Mouse (Mus musculus): Measurements from ENCODE around the gene Gm9918. TPM values are rescaled to one million over a fixed set of nuclear protein-coding genes. Genes with fewer than 3 reads are reported as not detected.

The Gm9918 gene
- polyA plus RNA-seq (2017; shearing (Covaris generic)), result 0.40 TPM

DNA sequence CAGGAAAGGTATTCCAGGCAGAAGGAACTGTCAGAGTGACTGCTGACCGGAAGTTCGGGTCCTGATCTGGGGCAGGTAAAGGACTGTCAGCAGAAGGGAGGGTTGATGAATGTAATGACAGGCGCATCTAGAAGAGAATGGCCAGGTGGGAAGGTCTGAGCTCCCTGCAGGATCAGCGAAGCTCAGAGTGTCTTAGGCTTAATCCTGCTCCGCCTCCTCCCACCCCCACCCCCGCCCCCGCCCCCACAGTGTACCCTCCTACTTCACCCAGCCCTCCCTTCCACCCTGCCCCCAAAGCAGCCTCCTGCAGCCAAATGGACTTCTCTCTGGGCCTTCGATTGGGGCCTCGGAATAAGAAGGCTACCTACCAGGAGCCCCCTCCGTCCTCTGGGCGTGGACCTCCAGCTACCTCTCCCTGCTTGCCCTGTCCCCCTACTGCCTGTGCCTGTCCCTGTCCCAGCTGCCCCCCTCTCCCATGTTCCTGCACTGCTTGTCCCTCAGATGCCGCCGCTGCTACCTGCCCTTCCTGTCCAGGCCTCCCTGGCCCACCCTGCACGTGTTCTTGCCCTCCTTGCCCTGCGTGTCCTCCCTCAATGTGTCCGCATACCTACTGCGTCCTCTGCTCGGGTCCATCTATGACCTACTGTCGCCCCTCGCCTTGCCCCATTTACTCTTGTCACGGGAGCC lies at the start of gene Gm9918:
Gene Gm9918, plus strand, starts transcription at position 290 of the 687 bp plus-strand sequence.

GRCm38 (mm10) chr15:102231748-102232147 lies 38.6 kb upstream of the Gm9918 start, which contains the start of gene Itgb7:
Itgb7 (minus strand) TSS chr15:102231944.

DNA sequence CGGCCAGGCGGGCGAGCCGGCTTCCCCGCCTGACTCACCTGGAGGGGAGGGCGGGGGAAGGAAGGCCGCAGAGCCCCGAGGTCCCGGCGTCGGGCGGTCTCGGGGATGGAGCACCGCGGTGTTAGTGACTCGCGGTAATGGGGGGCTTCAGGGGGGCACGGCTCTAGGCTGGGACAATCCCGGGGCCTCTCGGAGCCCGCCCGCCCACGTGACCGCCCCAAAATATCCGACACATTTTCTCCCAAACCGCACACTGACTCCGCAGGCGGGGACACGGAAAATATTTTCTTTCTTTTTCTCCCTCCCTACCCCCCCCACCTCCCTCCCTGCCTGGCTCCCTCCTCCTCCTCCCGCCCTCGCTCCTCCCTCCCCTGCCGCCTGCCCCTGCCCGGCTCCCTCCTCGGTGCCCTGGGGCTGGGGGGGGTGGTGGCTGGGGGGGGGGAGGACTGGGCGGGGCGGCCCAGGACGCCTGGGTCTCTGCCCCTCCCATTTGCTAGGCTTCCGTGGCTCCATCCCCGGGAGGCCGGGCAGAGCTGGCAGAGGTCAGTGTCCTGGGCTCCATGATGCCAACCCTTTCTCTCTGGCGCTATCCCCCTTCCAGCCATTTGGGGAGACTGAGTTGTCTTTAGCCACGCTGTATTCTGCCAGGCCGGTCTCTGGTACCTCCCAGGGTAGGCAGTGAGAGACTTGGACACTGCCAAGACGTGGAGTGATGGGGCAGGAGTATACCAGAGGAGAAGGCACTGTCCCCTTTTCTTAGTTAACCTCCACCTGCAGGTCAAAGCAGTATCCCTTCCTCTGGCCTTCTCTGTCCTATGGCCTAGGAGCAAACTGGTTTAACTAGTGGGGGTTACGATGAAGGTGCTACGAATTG lies 12.9 kb upstream of the Gm9918 start, which contains the start of gene Rarg:
Gene Rarg, minus strand, starts transcription at position 316 of the 874 bp plus-strand sequence.

DNA sequence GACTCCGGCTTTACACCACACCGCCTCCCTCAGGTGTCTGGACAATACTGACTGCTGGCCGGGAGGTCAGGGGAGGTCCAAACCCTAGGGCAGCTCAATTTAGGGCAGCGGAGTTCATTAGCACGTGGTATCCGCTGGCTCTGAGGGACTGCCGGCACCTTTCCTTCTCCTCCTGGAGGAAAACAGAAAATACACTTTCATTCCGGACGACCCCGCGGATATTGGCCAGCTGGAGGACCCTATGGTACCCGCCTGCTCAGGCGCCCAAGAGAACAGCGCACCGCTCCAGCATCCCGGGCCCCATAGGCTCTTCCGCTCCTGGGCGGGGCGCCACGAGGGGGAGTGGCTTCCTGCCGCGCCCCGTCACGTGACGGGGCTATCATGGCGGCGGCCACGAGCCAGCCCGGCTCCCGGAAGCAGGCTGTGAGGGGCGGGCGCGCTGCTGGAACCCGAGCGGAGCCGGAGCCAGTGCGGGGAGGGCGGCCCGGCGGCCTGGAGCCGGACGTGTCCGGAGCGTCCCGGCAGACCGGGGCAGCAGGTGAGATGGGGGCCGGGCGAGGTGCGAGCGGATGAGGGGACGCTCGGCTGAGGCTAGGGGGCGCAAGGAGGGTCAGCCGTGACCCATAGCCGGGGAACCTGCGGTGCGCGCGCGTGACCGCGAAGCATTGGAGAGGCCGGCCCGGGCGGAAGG lies 8.9 kb downstream of the Gm9918 start, which contains the start of gene Mfsd5:
Gene Mfsd5, plus strand, starts transcription at position 363 of the 691 bp plus-strand sequence.

GRCm38 (mm10) chr15:102295633-102296367 lies 25.4 kb downstream of the Gm9918 start, which contains the start of gene Espl1:
Espl1 (plus strand) TSS chr15:102296266.

Other genes starting within 250 kb of the Gm9918 start
- gene Krt18, start 242.4 kb upstream of the Gm9918 start, polyA plus RNA-seq (2017; shearing (Covaris generic)), result 0.39 TPM
- 80.1 TPM for gene Eif4b, start 196.8 kb upstream of the Gm9918 start, polyA plus RNA-seq (2017; shearing (Covaris generic))
- gene Tns2, start 170.2 kb upstream of the Gm9918 start, polyA plus RNA-seq (2017; shearing (Covaris generic)), result 4.6 TPM
- gene Spryd3, start 134.3 kb upstream of the Gm9918 start, polyA plus RNA-seq (2017; shearing (Covaris generic)), result 46.8 TPM
- 0.80 TPM for gene Igfbp6, start 126.2 kb upstream of the Gm9918 start, polyA plus RNA-seq (2017; shearing (Covaris generic))
- gene Soat2, start 120.0 kb upstream of the Gm9918 start, polyA plus RNA-seq (2017; shearing (Covaris generic)), result 9.5 TPM
- gene Zfp740, start 67.3 kb upstream of the Gm9918 start, polyA plus RNA-seq (2017; shearing (Covaris generic)), result 74.4 TPM
- gene Csad, start 65.8 kb upstream of the Gm9918 start, polyA plus RNA-seq (2017; shearing (Covaris generic)), result 8.5 TPM
- 1,327 TPM for gene Itgb7, start 38.6 kb upstream of the Gm9918 start, polyA plus RNA-seq (2017; shearing (Covaris generic))
- 18.4 TPM for gene Rarg, start 13.0 kb upstream of the Gm9918 start, polyA plus RNA-seq (2017; shearing (Covaris generic))
- 40.0 TPM for gene Mfsd5, start 8.9 kb downstream of the Gm9918 start, polyA plus RNA-seq (2017; shearing (Covaris generic))
- 1.2 TPM for gene Espl1, start 25.7 kb downstream of the Gm9918 start, polyA plus RNA-seq (2017; shearing (Covaris generic))
- gene Pfdn5, start 55.6 kb downstream of the Gm9918 start, polyA plus RNA-seq (2017; shearing (Covaris generic)), result 421 TPM
- gene Myg1, start 61.1 kb downstream of the Gm9918 start, polyA plus RNA-seq (2017; shearing (Covaris generic)), result 49.8 TPM
- gene Aaas, start 80.2 kb downstream of the Gm9918 start, polyA plus RNA-seq (2017; shearing (Covaris generic)), result 42.9 TPM
- not detected for gene Sp7, start 96.6 kb downstream of the Gm9918 start, polyA plus RNA-seq (2017; shearing (Covaris generic))
- 17.0 TPM for gene Sp1, start 135.6 kb downstream of the Gm9918 start, polyA plus RNA-seq (2017; shearing (Covaris generic))
- gene Amhr2, start 174.8 kb downstream of the Gm9918 start, polyA plus RNA-seq (2017; shearing (Covaris generic)), result not detected
- 682 TPM for gene Prr13, start 188.5 kb downstream of the Gm9918 start, polyA plus RNA-seq (2017; shearing (Covaris generic))
- gene Pcbp2, start 200.0 kb downstream of the Gm9918 start, polyA plus RNA-seq (2017; shearing (Covaris generic)), result 99.4 TPM
- gene Gm10337, start 233.2 kb downstream of the Gm9918 start, polyA plus RNA-seq (2017; shearing (Covaris generic)), result not detected
- 6.5 TPM for gene Map3k12, start 246.5 kb downstream of the Gm9918 start, polyA plus RNA-seq (2017; shearing (Covaris generic))
- 56.5 TPM for gene Tarbp2, start 247.6 kb downstream of the Gm9918 start, polyA plus RNA-seq (2017; shearing (Covaris generic))

Data from effector memory CD4-positive, alpha-beta T cell, adult 7 months (primary cell).